Mouse (Mus musculus): ENCODE data around the gene Acbd5. TPM values are rescaled to one million over a fixed set of nuclear protein-coding genes. Genes with fewer than 3 reads are reported as not detected.

Gene Acbd5
- polyA plus RNA-seq, 1 experiment: 49.1 TPM

- no peak overlapping the region for H3K27ac ChIP-seq (ENCODE audit: insufficient read depth, low read length)
- no peak for DNase-seq
- H3K27me3 ChIP-seq (ENCODE audit: control insufficient read depth, insufficient read depth, low read length): no peaks in the 10 kb centered on the region
- no peak for TF ChIP-seq CTCF (IDR thresholded peaks at IDR 0.05; ENCODE audit: borderline replicate concordance, insufficient read depth, low read depth, low read length)
- no peak for TF ChIP-seq POLR2A (IDR thresholded peaks at IDR 0.05; ENCODE audit: borderline replicate concordance, insufficient read depth, low read length)
- no peak overlapping the region for H3K4me3 ChIP-seq (replicated peaks; ENCODE audit: insufficient read depth, low read depth, low read length)
- no peaks in the 10 kb centered on the region for H3K4me1 ChIP-seq (ENCODE audit: control insufficient read depth, insufficient read depth, low read length)
These were observed 29.1 kb downstream of the Acbd5 start for GRCm38 (mm10) chr2:23097028-23097427.

- TF ChIP-seq CTCF (IDR thresholded peaks at IDR 0.05; ENCODE audit: borderline replicate concordance, insufficient read depth, low read depth, low read length) (no peak), POLR2A (IDR thresholded peaks at IDR 0.05; ENCODE audit: borderline replicate concordance, insufficient read depth, low read length) (no peak)
- no peaks in the 10 kb centered on the region for H3K27me3 ChIP-seq (ENCODE audit: control insufficient read depth, insufficient read depth, low read length)
These were observed 34.3 kb downstream of the Acbd5 start for GRCm38 (mm10) chr2:23102266-23102665.

GRCm38 (mm10) chr2:23119573-23119972 is 51.6 kb downstream of the Acbd5 start:
- no peak overlapping the region for H3K27ac ChIP-seq (ENCODE audit: insufficient read depth, low read length)
- no peaks in the 10 kb centered on the region for H3K4me1 ChIP-seq (ENCODE audit: control insufficient read depth, insufficient read depth, low read length)
- H3K27me3 ChIP-seq (ENCODE audit: control insufficient read depth, insufficient read depth, low read length): no peaks in the 10 kb centered on the region
- H3K4me3 ChIP-seq (replicated peaks; ENCODE audit: insufficient read depth, low read depth, low read length): no peak overlapping the region
- TF ChIP-seq POLR2A (IDR thresholded peaks at IDR 0.05; ENCODE audit: borderline replicate concordance, insufficient read depth, low read length) (no peak), CTCF (IDR thresholded peaks at IDR 0.05; ENCODE audit: borderline replicate concordance, insufficient read depth, low read depth, low read length) (no peak)
- no peak for DNase-seq

More at GRCm38 (mm10) chr2:23102266-23102665, 34.3 kb downstream of the Acbd5 start:
- DNase-seq: no peak
- no peak overlapping the region for H3K27ac ChIP-seq (ENCODE audit: insufficient read depth, low read length)
- no peak overlapping the region for H3K4me3 ChIP-seq (replicated peaks; ENCODE audit: insufficient read depth, low read depth, low read length)
- no peaks in the 10 kb centered on the region for H3K4me1 ChIP-seq (ENCODE audit: control insufficient read depth, insufficient read depth, low read length)

- no peaks in the 10 kb centered on the region for H3K27me3 ChIP-seq (ENCODE audit: control insufficient read depth, insufficient read depth, low read length)
- WGBS: 4% methylated on average over 5 of the region's 5 CpGs
- no peak for TF ChIP-seq POLR2A (IDR thresholded peaks at IDR 0.05; ENCODE audit: borderline replicate concordance, insufficient read depth, low read length)
- TF ChIP-seq CTCF (IDR thresholded peaks at IDR 0.05; ENCODE audit: borderline replicate concordance, insufficient read depth, low read depth, low read length): no peak
- peak overlapping the region; percentile 94 for H3K4me3 ChIP-seq (replicated peaks; ENCODE audit: insufficient read depth, low read depth, low read length)
- H3K4me1 ChIP-seq (ENCODE audit: control insufficient read depth, insufficient read depth, low read length): peaks cover 2% of the 10 kb centered on the region; the same call in 1 of the 2 replicates
- no peak overlapping the region for H3K27ac ChIP-seq (ENCODE audit: insufficient read depth, low read length)
- no peak for DNase-seq
These were observed 87.2 kb downstream of the Acbd5 start for GRCm38 (mm10) chr2:23155199-23155621.

GRCm38 (mm10) chr2:23155777-23156607 is 88.0 kb downstream of the Acbd5 start, which contains the start of the genes Mastl and Yme1l1:
Mastl (minus strand) TSS chr2:23156024.
Yme1l1 (plus strand) TSS chr2:23156369.
- Histone ChIP-seq H3K4me3 (replicated peaks; ENCODE audit: insufficient read depth, low read depth, low read length) (peak within 1 kb of the TSS; percentile 94), H3K4me1 (ENCODE audit: control insufficient read depth, insufficient read depth, low read length) (peaks cover 2% of the 10 kb centered on the region; the same call in 1 of the 2 replicates), H3K27me3 (ENCODE audit: control insufficient read depth, insufficient read depth, low read length) (no peaks in the 10 kb centered on the region), H3K27ac (ENCODE audit: insufficient read depth, low read length) (peak within 1 kb of the TSS; percentile 94)
- peak; percentile 74; the same call in 1 of the 2 replicates for TF ChIP-seq POLR2A (IDR thresholded peaks at IDR 0.05; ENCODE audit: borderline replicate concordance, insufficient read depth, low read length)
- no peak; the same call in 1 of the 2 replicates for TF ChIP-seq CTCF (IDR thresholded peaks at IDR 0.05; ENCODE audit: borderline replicate concordance, insufficient read depth, low read depth, low read length)
- DNase-seq: peak; percentile 95 to 97
- WGBS: under 1% methylated on average over 61 of the region's 61 CpGs

- TF ChIP-seq CTCF (IDR thresholded peaks at IDR 0.05; ENCODE audit: borderline replicate concordance, insufficient read depth, low read depth, low read length) (no peak), POLR2A (IDR thresholded peaks at IDR 0.05; ENCODE audit: borderline replicate concordance, insufficient read depth, low read length) (no peak)
- DNase-seq: no peak
- Histone ChIP-seq H3K27me3 (ENCODE audit: control insufficient read depth, insufficient read depth, low read length) (no peaks in the 10 kb centered on the region), H3K4me3 (replicated peaks; ENCODE audit: insufficient read depth, low read depth, low read length) (peak overlapping the region; percentile 94), H3K27ac (ENCODE audit: insufficient read depth, low read length) (peak overlapping the region; percentile 46), H3K4me1 (ENCODE audit: control insufficient read depth, insufficient read depth, low read length) (peaks cover 2% of the 10 kb centered on the region; the same call in 1 of the 2 replicates)
- under 1% methylated on average over 17 of the region's 17 CpGs for WGBS
These were observed 88.7 kb downstream of the Acbd5 start for GRCm38 (mm10) chr2:23156608-23157081.

Other genes with a start within 250 kb of the Acbd5 start
- 26.0 TPM in 2 replicates for gene Pdss1, start 172.6 kb upstream of the Acbd5 start, polyA plus RNA-seq (2012; rRNA removed)
- 104 and 114 TPM in 2 replicates for gene Abi1, start 27.9 kb upstream of the Acbd5 start, polyA plus RNA-seq (2012; rRNA removed)
- gene Mastl, start 87.9 kb downstream of the Acbd5 start, polyA plus RNA-seq (2012; rRNA removed): 0.43 and 0.46 TPM in 2 replicates
- 30.5 and 31.2 TPM in 2 replicates for gene Yme1l1, start 88.2 kb downstream of the Acbd5 start, polyA plus RNA-seq (2012; rRNA removed)
- 0.33 and 0.34 TPM in 2 replicates for gene 4931423N10Rik, start 139.3 kb downstream of the Acbd5 start, polyA plus RNA-seq (2012; rRNA removed)